Mouse (Mus musculus) layer of hippocampus, postnatal 10 days (tissue): ENCODE data around the gene Ptpdc1. TPM values are rescaled to one million over a fixed set of nuclear protein-coding genes. Genes with fewer than 3 reads are reported as not detected.

Source experiments
- DNase-seq, 2 experiments: peaks; one replicate each; pipeline ENCODE4 v3.0.0; 2021; ENCODE audit warnings: low spot score in 2 of 2
- microRNA-seq, 2 experiments: library from miRNA; unstranded; fragments of <30 nt; microRNA quantifications; one replicate each; pipeline ENCODE4 v1.2.0; 2021
- total RNA-seq, 2 experiments: library from RNA; stranded (reverse); gene quantifications; 2 replicates each; pipeline ENCODE4 v1.2.3; 2021

The Ptpdc1 gene
- total RNA-seq, 2 experiments from 2014 or later, result 27.8 to 28.8 TPM

- DNase-seq, result peak; percentile 88 to 91
Measured at GRCm38 (mm10) chr13:48552181-48553090, 73.0 kb downstream of the Ptpdc1 start.

GRCm38 (mm10) chr13:48548296-48548695 lies 77.2 kb downstream of the Ptpdc1 start:
- no peak for DNase-seq

GRCm38 (mm10) chr13:48547623-48548022 lies 77.8 kb downstream of the Ptpdc1 start:
- no peak for DNase-seq

- peak; percentile 99 to 100 for DNase-seq
Measured at GRCm38 (mm10) chr13:48546330-48546917, 79.0 kb downstream of the Ptpdc1 start.

- peak; percentile 93 to 96 for DNase-seq
Measured at GRCm38 (mm10) chr13:48545476-48546281, 79.8 kb downstream of the Ptpdc1 start.

GRCm38 (mm10) chr13:48544867-48545266 lies 80.6 kb downstream of the Ptpdc1 start:
- no peak for DNase-seq

- no peak for DNase-seq
Measured at GRCm38 (mm10) chr13:48544391-48544790, 81.1 kb downstream of the Ptpdc1 start.

GRCm38 (mm10) chr13:48540488-48540887 lies 85.0 kb downstream of the Ptpdc1 start:
- DNase-seq, result no peak

GRCm38 (mm10) chr13:48533441-48533840 lies 92.0 kb downstream of the Ptpdc1 start:
- no peak for DNase-seq

- DNase-seq, result no peak
Measured at GRCm38 (mm10) chr13:48531448-48531847, 94.0 kb downstream of the Ptpdc1 start.

GRCm38 (mm10) chr13:48530685-48531084 lies 94.8 kb downstream of the Ptpdc1 start:
- peak in 1 of 2 experiments; percentile 38 for DNase-seq

- no peak for DNase-seq
Measured at GRCm38 (mm10) chr13:48529028-48529427, 96.4 kb downstream of the Ptpdc1 start.

GRCm38 (mm10) chr13:48528123-48528871 lies 97.2 kb downstream of the Ptpdc1 start:
- peak; percentile 64 to 75 for DNase-seq

Small RNA genes lying within 50 kb of the gene (microRNA-seq; reads per million reads assigned to microRNA genes)
- gene Gm24111 (0 reads per million in 2 experiments), gene Mirlet7a-1 (329 to 333 reads per million in 2 experiments), gene Mirlet7d (22,509 to 22,540 reads per million in 2 experiments), gene Mirlet7f-1 (0 reads per million in 2 experiments)

Other genes starting within 250 kb of the Ptpdc1 start
- 10 to 100 TPM; 18.2 to 19.6 TPM for gene Zfp169, start 112.2 kb downstream of the Ptpdc1 start, total RNA-seq
- 1 to 10 TPM; 1.8 to 1.9 TPM for gene A830005F24Rik, start 112.1 kb downstream of the Ptpdc1 start, total RNA-seq
- gene Barx1, start 37.3 kb upstream of the Ptpdc1 start, total RNA-seq, result not detected
- gene Phf2, start 245.5 kb upstream of the Ptpdc1 start, total RNA-seq, result 10 to 100 TPM; 27.9 to 29.9 TPM